Mouse (Mus musculus) heart, postnatal 14 days (tissue): ENCODE measurements around the gene Zbtb8a. TPM values are rescaled to one million over a fixed set of nuclear protein-coding genes. Genes with fewer than 3 reads are reported as not detected.
"Not testable (repeated sequence)": the region's sequence is repeated elsewhere in the genome, so short reads cannot be mapped to it uniquely, and the experiment has no call there.

Experiments
- DNase-seq, 2 experiments: peaks; one replicate each; pipeline ENCODE4 v3.0.0; 2021 to 2022
- intact Hi-C: fragments of 180-260 bp; cut with DNase I; formaldehyde crosslinking; loops from one replicate; pipeline ENCODE4 v1.15.1; 2025
- total RNA-seq, 2 experiments: library from RNA; stranded (reverse); gene quantifications; 2 replicates each; pipeline ENCODE4 v1.2.3; 2021

Zbtb8a gene
- total RNA-seq, 2 experiments from 2014 or later: 4.4 to 4.7 TPM

DNA sequence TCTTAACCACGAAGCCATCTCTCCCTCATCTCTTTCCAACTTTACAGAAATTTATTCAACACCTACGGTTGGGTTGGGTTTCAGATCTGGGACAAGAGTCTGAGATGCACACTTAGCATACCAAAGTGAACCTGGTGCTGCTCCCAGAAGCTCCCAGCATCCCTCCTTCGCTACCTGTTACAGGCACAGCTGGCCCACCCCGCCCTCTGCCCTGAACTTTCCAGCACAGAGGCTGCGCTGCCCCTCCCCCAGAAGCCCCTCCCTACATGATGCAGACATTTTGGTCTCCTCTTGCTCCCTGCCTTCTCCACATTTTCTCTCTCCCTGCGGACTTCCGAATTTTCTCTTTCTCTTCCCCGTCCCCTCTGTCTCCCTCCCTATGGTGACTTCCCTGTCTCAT lies 3.2 kb upstream of the Zbtb8a start:
- intact Hi-C loops: no loop called here
- DNase-seq: no peak

GRCm38 (mm10) chr4:129379805-129380204 lies 1.9 kb upstream of the Zbtb8a start:
- no peak for DNase-seq
- intact Hi-C loops: no loop called here

- DNase-seq: peak; percentile 62 to 74
Observed at GRCm38 (mm10) chr4:129376961-129377545, 863 bp downstream of the Zbtb8a start.

GRCm38 (mm10) chr4:129375821-129376220 lies 2.1 kb downstream of the Zbtb8a start:
- intact Hi-C loops: no loop called here
- DNase-seq: no peak

More at GRCm38 (mm10) chr4:129376961-129377545, 863 bp downstream of the Zbtb8a start:
- intact Hi-C loops: no loop called here

DNA sequence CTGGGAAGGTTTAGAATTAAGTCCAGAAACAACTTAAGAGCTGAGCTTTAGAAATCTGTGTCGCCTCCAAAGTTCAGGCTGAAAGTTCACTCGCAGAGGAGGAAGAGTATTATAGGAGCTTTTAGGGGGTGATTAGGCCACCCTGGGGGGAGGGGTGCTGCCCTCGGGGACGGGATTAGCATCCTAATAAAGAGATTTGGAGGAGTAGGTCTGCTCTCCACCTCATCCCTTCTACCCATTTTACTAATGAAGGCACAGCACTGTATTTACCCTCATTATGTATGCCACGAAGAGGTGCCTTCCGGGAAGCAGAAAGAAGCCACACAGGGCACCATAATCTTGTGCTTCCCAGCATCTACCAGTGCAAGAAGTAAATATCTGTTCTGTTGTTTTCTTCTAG lies 2.9 kb downstream of the Zbtb8a start:
- intact Hi-C loops: no loop called here
- DNase-seq: no peak

- intact Hi-C loops: no loop called here
Observed at GRCm38 (mm10) chr4:129374219-129374755, 3.6 kb downstream of the Zbtb8a start.

GRCm38 (mm10) chr4:129373202-129373976 lies 4.5 kb downstream of the Zbtb8a start:
- DNase-seq: no peak
- intact Hi-C loops: loop anchor here (2.0 kb wide), 1 partner anchor 19 kb away; no protein-coding TSS in a partner anchor

More at GRCm38 (mm10) chr4:129374219-129374755, 3.6 kb downstream of the Zbtb8a start:
- no peak for DNase-seq

- intact Hi-C loops: no loop called here
Observed at GRCm38 (mm10) chr4:129371391-129371790, 6.5 kb downstream of the Zbtb8a start.

GRCm38 (mm10) chr4:129365224-129365623 lies 12.7 kb downstream of the Zbtb8a start:
- intact Hi-C loops: no loop called here
- no peak for DNase-seq

More at GRCm38 (mm10) chr4:129371391-129371790, 6.5 kb downstream of the Zbtb8a start:
- no peak for DNase-seq

DNA sequence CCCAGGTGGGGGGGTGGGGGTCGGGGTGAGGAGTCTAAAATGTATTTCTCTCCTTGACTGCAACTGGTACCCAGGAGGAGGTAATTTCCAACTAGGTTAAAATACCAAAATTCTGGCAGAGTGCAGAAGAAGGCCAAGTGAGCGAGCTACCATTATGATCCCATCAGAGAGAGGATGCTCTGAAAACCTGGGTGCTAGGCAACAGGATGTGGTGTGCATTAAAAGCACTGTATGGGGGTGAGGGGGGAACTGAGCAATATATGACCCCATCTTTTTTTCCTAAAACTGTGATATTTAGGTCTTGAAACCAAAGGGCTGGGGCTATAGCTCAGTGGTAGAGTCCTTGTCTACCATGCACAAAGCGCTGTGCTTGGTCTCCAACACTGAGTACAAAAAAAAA lies 13.5 kb downstream of the Zbtb8a start:
- intact Hi-C loops: loop anchor here (5.0 kb wide), 1 partner anchor 48 kb away; no protein-coding TSS in a partner anchor

DNA sequence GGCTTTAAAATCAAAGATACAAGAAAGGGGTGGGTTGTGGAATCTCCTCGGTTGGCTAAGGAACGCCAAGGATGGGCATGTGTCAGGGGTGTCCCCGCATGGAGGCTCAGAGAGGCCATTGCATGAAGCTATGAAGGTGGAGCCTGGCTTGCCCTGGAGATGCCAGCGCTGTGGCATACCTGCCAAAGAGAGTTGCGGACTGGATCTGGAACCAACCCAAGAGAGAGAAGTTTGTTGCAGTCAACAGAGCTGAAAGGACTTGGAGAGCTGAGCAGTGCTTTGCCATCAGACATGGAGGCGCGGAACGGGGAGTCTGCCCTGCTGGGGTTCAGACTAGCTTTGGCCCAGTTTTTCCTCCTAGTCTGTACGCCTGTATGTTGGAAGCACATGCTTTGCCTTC lies 14.5 kb downstream of the Zbtb8a start:
- intact Hi-C loops: loop anchor here (5.0 kb wide), 1 partner anchor 49 kb away; no protein-coding TSS in a partner anchor
- DNase-seq: peak in 1 of 2 experiments; percentile 22

More for the DNA sequence above, 13.5 kb downstream of the Zbtb8a start:
- no peak for DNase-seq

GRCm38 (mm10) chr4:129362771-129363170 lies 15.1 kb downstream of the Zbtb8a start:
- DNase-seq: no peak
- intact Hi-C loops: loop anchor here (5.0 kb wide), 1 partner anchor 50 kb away; no protein-coding TSS in a partner anchor

DNA sequence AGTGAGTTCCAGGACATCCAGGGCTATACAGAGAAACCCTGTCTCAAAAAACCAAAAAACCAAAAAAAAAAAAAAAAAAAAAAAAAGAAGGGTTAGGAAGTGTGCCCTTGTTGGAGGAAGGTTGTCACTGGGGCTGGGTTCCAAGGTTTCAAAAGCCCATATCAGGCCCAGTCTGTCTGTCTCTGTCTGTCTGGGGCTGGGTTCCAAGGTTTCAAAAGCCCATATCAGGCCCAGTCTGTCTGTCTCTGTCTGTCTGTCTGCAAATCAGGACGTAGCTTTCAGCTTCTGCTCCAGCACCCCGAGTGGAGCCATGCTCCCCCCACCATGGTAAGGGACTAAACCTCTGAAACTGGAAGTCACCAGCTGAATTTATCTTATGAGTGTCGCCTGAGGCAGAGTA lies 15.7 kb downstream of the Zbtb8a start:
- intact Hi-C loops: loop anchor here (5.0 kb wide), 1 partner anchor 50 kb away; no protein-coding TSS in a partner anchor
- DNase-seq: not testable (repeated sequence)

- intact Hi-C loops: no loop called here
- DNase-seq: no peak
Observed at GRCm38 (mm10) chr4:129357613-129358163, 20.2 kb downstream of the Zbtb8a start.

DNA sequence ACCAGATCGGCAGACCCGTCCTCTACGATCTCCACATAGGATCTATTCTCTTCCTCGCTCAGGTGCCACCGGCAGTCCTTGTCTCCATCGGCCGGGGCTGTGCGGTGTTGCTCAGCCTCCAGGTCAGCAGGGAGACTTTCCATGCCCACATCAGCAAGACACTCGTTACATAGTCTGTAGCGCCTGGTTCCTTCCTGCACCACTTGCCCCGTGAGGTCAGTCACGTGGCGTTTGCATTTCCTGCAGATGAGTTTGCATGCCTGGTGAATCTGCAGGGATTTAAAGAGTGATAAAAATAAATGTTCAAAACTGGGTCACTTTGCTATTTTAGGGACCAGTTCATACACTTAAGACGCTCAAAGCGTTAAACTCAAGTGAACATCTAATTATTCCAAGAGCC lies 23.7 kb downstream of the Zbtb8a start:
- intact Hi-C loops: loop anchor here (2.0 kb wide), 1 partner anchor 19 kb away; no protein-coding TSS in a partner anchor
- DNase-seq: no peak

GRCm38 (mm10) chr4:129353176-129353575 lies 24.7 kb downstream of the Zbtb8a start:
- DNase-seq: no peak
- intact Hi-C loops: no loop called here

DNA sequence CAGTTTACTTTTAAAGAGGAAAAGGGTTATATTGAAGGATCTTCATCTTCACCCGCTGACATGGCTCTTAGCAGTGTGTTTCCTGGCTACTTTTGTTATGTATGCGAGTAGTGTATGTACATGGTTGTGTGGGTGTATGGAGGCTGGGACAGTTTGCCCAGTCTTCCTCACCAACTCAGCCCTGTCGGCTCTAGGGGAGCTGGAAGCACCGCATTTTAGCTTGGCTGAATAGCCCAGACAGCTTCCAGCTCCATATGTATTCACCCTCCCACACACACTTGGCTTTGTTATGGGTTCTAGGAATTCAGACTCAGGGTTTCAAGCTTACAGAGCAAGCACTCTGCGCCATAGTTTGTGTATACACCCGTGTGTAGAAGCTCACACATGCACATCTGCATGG lies 26.8 kb downstream of the Zbtb8a start:
- DNase-seq: no peak
- intact Hi-C loops: no loop called here

DNA sequence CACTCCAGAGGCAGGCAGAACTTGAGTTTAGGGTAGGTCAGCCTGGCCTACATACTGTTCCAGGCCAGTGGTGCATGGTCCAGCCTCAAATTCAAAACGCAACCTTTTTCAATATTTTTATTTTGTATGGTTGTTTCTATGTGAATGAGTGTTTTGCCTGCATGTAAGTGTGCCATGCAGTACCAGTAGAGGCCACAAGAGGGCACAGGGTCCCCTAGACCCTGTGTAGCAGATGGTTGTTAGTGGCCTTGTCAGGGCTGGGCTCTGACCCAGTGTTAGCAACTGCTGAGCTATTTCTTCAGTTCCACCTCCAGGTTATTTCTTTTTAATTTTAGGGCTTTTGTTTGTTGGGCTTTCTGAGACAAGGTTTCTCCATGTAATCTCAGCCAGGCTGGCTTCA lies 27.3 kb downstream of the Zbtb8a start:
- DNase-seq: peak; percentile 77 to 86
- intact Hi-C loops: loop anchor here (1.0 kb wide), 1 partner anchor 105 kb away; no protein-coding TSS in a partner anchor

DNA sequence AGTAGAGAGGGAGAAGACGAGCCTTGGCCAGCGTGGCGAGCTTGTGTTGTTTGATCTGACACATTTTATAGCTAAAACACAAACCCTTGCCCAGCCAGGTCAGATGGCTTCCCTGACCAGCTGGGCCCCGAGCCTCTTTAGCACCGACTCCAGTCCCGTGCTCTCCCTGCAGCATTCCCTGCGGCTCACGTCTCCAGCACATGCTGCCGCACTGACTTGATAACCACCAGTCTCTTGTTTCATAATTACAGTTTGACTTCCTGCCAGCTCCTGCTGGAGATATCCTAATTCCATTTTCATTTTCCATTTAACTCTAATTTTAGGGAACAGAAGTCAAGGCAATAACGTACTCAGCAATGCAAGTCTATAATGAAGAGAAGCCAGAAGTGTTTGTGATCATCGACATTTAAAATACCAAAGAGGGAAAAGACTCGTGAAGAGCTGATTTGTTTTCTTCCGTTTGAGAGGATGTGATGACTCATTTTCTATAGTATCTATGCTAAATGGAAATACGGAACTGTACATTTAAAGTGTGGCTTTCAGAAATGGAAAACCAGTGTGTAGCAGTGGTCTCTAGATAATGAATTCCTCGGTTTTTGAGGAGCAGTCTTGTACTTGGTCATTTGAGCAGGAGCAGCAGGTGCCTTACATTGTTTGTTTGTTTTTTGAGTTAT lies 31.3 kb downstream of the Zbtb8a start:
- intact Hi-C loops: no loop called here
- peak; percentile 19 to 21 for DNase-seq

DNA sequence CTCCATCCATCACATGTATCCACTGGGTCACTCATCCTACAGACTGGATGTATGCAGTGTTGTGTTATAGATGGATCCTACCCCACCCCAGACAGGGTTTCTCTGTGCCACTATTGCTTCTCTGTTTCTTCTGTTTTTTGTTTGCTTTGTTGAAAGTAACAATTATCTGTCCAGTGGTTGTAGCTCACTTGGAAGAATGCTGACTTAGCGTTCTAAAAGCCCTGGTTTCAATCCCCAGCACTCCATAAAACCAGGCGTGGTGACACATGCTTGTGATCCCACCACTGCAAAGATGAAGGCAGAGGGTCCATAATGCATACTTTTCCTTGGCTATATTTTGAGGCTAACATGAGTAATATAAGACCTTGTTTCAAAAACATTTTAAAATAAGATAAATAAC lies 35.2 kb downstream of the Zbtb8a start:
- DNase-seq: no peak
- intact Hi-C loops: no loop called here
